Mouse (Mus musculus): Measurements from ENCODE around the gene Prr14l. TPM values are rescaled to one million over a fixed set of nuclear protein-coding genes. Genes with fewer than 3 reads are reported as not detected.
"Not testable (repeated sequence)": the region's sequence is repeated elsewhere in the genome, so short reads cannot be mapped to it uniquely, and the experiment has no call there.

The Prr14l gene
- polyA plus RNA-seq, 1 experiment from 2014 or later: 7.7 TPM

- H3K27ac ChIP-seq: peak within 1 kb of the TSS; percentile 47
- DNase-seq: peak; percentile 90
- peak within 1 kb of the TSS; percentile 75 for H3K4me3 ChIP-seq (replicated peaks)
- peaks cover 29% of the 10 kb centered on the region for H3K4me1 ChIP-seq (replicated peaks)
- H3K4me2 ChIP-seq: peak within 1 kb of the TSS; percentile 90
- peaks cover 16% of the 10 kb centered on the region for H3K36me3 ChIP-seq
- under 1% methylated on average over 52 of the region's 52 CpGs for WGBS (ENCODE audit: insufficient replicate concordance)
- ATAC-seq (ENCODE audit: low read depth): peak; percentile 99
- no peaks in the 10 kb centered on the region for H3K9me3 ChIP-seq (replicated peaks)
- H3K9ac ChIP-seq: peak within 1 kb of the TSS; percentile 77
- no peaks in the 10 kb centered on the region for H3K27me3 ChIP-seq
Observed at GRCm38 (mm10) chr5:32785313-32785915, 68.6 kb downstream of the Prr14l start, which contains the start of gene Pisd. Gene Pisd, minus strand, starts transcription at chr5:32785646.

GRCm38 (mm10) chr5:32784726-32785125, 69.3 kb downstream of the Prr14l start:
- peak overlapping the region; percentile 77 for H3K9ac ChIP-seq
- H3K27ac ChIP-seq: peak overlapping the region; percentile 47; the same call in 1 of the 2 replicates
- H3K4me3 ChIP-seq (replicated peaks): peak overlapping the region; percentile 75
- WGBS (ENCODE audit: insufficient replicate concordance): 12% methylated on average over 5 of the region's 5 CpGs
- DNase-seq (peak; percentile 3), ATAC-seq (ENCODE audit: low read depth) (no peak)
- no peaks in the 10 kb centered on the region for H3K27me3 ChIP-seq
- H3K4me2 ChIP-seq: peak overlapping the region; percentile 90
- H3K4me1 ChIP-seq (replicated peaks): peaks cover 29% of the 10 kb centered on the region
- peaks cover 14% of the 10 kb centered on the region for H3K36me3 ChIP-seq
- H3K9me3 ChIP-seq (replicated peaks): no peaks in the 10 kb centered on the region

DNA sequence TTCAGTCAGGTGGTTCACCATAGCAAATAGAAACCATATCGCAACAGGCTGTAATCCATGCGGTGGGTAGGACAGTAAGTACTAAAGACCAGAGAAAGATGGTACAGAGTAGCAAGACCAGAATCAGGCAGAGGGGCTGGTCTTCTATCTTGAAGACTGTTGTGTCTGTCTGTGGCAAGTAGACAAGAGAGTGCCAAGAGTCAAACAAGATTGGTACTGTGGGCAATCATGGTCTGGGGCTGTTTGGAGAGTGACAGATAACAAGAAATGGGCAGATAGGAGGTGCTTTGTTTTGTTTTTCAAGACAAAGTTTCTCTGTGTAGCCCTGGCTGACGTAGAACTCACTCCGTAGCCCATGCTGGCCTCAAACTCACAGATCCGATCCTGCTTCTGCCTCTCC, 72.5 kb downstream of the Prr14l start:
- no peak for ATAC-seq (ENCODE audit: low read depth)
- Histone ChIP-seq H3K4me1 (replicated peaks) (peaks cover 31% of the 10 kb centered on the region), H3K9ac (no peak overlapping the region), H3K27ac (no peak overlapping the region), H3K27me3 (no peaks in the 10 kb centered on the region), H3K4me2 (no peak overlapping the region), H3K9me3 (replicated peaks) (no peaks in the 10 kb centered on the region), H3K4me3 (replicated peaks) (no peak overlapping the region), H3K36me3 (no peaks in the 10 kb centered on the region)
- WGBS (ENCODE audit: insufficient replicate concordance): 59% methylated on average over 5 of the region's 5 CpGs
- no peak for DNase-seq

GRCm38 (mm10) chr5:32778168-32778567, 75.9 kb downstream of the Prr14l start:
- H3K27ac ChIP-seq: no peak overlapping the region
- peaks cover 11% of the 10 kb centered on the region for H3K4me1 ChIP-seq (replicated peaks)
- DNase-seq (no peak), ATAC-seq (ENCODE audit: low read depth) (no peak)
- WGBS (ENCODE audit: insufficient replicate concordance): 64% methylated on average over 3 of the region's 3 CpGs
- H3K9me3 ChIP-seq (replicated peaks): no peaks in the 10 kb centered on the region
- H3K36me3 ChIP-seq: peaks cover 9% of the 10 kb centered on the region
- H3K27me3 ChIP-seq: no peaks in the 10 kb centered on the region
- H3K4me3 ChIP-seq (replicated peaks): no peak overlapping the region
- H3K9ac ChIP-seq: no peak overlapping the region
- no peak overlapping the region for H3K4me2 ChIP-seq

DNA sequence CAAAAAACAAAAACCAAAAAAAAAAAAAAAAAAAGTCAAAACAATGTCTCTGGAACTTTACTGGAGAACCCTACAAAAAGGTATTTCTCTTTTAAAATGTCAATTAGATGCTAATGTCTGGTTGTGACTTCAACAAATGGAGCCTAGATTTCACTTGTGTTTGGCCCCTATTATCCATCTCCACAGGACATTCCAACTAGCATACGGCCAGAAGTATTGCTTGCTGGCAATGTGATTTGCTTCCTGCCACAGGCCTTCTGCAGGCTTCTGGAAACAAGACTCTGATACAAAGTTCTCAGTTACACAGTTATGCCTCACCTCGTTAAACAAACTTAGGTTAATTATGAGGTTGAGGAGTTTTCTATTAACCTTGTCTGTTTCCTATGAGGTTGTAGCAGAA, 81.7 kb downstream of the Prr14l start:
- no peak for DNase-seq

GRCm38 (mm10) chr5:32767636-32768373, 86.3 kb downstream of the Prr14l start:
- H3K4me1 ChIP-seq (replicated peaks): no peaks in the 10 kb centered on the region
- H3K27ac ChIP-seq: no peak overlapping the region
- no peaks in the 10 kb centered on the region for H3K27me3 ChIP-seq
- DNase-seq: no peak
- no peak overlapping the region for H3K4me3 ChIP-seq (replicated peaks)
- no peaks in the 10 kb centered on the region for H3K9me3 ChIP-seq (replicated peaks)
- H3K9ac ChIP-seq: no peak overlapping the region
- no peak for ATAC-seq (ENCODE audit: low read depth)
- peaks cover 16% of the 10 kb centered on the region for H3K36me3 ChIP-seq
- H3K4me2 ChIP-seq: no peak overlapping the region
- WGBS (ENCODE audit: insufficient replicate concordance): 71% methylated on average over 4 of the region's 4 CpGs

More for the DNA sequence above, 81.7 kb downstream of the Prr14l start:
- H3K27ac ChIP-seq: no peak overlapping the region
- H3K4me3 ChIP-seq (replicated peaks): no peak overlapping the region
- WGBS (ENCODE audit: insufficient replicate concordance): 77% methylated on average over 2 of the region's 2 CpGs
- peaks cover 18% of the 10 kb centered on the region for H3K36me3 ChIP-seq
- H3K9ac ChIP-seq: no peak overlapping the region
- no peak for ATAC-seq (ENCODE audit: low read depth)
- H3K27me3 ChIP-seq: no peaks in the 10 kb centered on the region
- H3K4me1 ChIP-seq (replicated peaks): no peaks in the 10 kb centered on the region
- no peak overlapping the region for H3K4me2 ChIP-seq
- no peaks in the 10 kb centered on the region for H3K9me3 ChIP-seq (replicated peaks)

- H3K27ac ChIP-seq: no peak overlapping the region
- H3K4me2 ChIP-seq: no peak overlapping the region
- WGBS (ENCODE audit: insufficient replicate concordance): 79% methylated on average over 3 of the region's 3 CpGs
Observed at GRCm38 (mm10) chr5:32767004-32767403, 87.1 kb downstream of the Prr14l start.

DNA sequence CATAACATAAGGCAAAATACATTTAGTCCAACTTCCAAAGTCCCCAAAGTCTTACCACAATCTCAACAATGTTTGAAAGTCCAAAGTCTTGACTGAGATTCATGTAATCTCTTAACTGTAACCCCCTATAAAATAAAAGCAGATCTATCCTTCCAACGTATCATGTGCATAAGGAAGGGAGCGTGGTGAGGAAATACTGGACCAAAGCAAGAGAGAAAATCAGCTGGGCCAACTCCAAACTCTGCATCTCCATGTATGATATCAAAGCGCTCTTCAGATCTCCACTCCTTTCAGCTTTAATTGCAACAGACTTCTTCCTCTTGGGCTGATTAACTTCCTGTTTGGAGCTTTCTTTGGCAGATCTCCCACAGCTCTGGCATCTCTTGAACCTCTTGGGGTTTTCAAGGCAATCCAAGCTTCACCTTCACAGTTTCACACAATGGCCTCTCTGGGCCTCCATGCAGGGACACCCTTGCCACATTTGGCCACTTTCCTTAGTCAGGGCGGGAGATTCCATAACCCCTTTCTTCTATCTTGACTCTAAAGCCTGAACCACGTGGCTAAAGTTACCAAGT, 92.4 kb downstream of the Prr14l start:
- DNase-seq: no peak
- no peak overlapping the region for H3K27ac ChIP-seq

More at GRCm38 (mm10) chr5:32767004-32767403, 87.1 kb downstream of the Prr14l start:
- H3K4me1 ChIP-seq (replicated peaks): no peaks in the 10 kb centered on the region
- H3K4me3 ChIP-seq (replicated peaks): no peak overlapping the region
- H3K36me3 ChIP-seq: peaks cover 15% of the 10 kb centered on the region
- no peak; the same call in 1 of the 2 replicates for ATAC-seq (ENCODE audit: low read depth)
- H3K27me3 ChIP-seq: no peaks in the 10 kb centered on the region
- no peak overlapping the region for H3K9ac ChIP-seq
- no peaks in the 10 kb centered on the region for H3K9me3 ChIP-seq (replicated peaks)
- DNase-seq: no peak

GRCm38 (mm10) chr5:32760787-32761186, 93.3 kb downstream of the Prr14l start:
- Histone ChIP-seq H3K9me3 (replicated peaks) (no peaks in the 10 kb centered on the region), H3K4me1 (replicated peaks) (peaks cover 3% of the 10 kb centered on the region; the same call in 1 of the 2 replicates), H3K4me2 (no peak overlapping the region), H3K9ac (no peak overlapping the region), H3K27me3 (no peaks in the 10 kb centered on the region), H3K27ac (no peak overlapping the region), H3K4me3 (replicated peaks) (no peak overlapping the region), H3K36me3 (peaks cover 15% of the 10 kb centered on the region)
- 75% methylated on average over 3 of the region's 3 CpGs for WGBS (ENCODE audit: insufficient replicate concordance)
- DNase-seq: no peak
- no peak for ATAC-seq (ENCODE audit: low read depth)

More for the DNA sequence above, 92.4 kb downstream of the Prr14l start:
- H3K4me1 ChIP-seq (replicated peaks): peaks cover 3% of the 10 kb centered on the region; the same call in 1 of the 2 replicates
- no peak overlapping the region for H3K4me2 ChIP-seq
- H3K4me3 ChIP-seq (replicated peaks): no peak overlapping the region
- no peaks in the 10 kb centered on the region for H3K9me3 ChIP-seq (replicated peaks)
- ATAC-seq (ENCODE audit: low read depth): no peak
- WGBS (ENCODE audit: insufficient replicate concordance): 70% methylated on average over 5 of the region's 5 CpGs
- H3K9ac ChIP-seq: no peak overlapping the region
- H3K36me3 ChIP-seq: peaks cover 15% of the 10 kb centered on the region
- H3K27me3 ChIP-seq: no peaks in the 10 kb centered on the region

GRCm38 (mm10) chr5:32760352-32760751, 93.7 kb downstream of the Prr14l start:
- WGBS (ENCODE audit: insufficient replicate concordance): 86% methylated on average over 18 of the region's 18 CpGs
- H3K9ac ChIP-seq; ATAC-seq (ENCODE audit: low read depth); H3K9me3 ChIP-seq (replicated peaks); H3K4me1 ChIP-seq (replicated peaks); H3K4me3 ChIP-seq (replicated peaks); DNase-seq; H3K4me2 ChIP-seq; H3K27ac ChIP-seq; H3K27me3 ChIP-seq: not testable (repeated sequence)
- peaks cover 15% of the 10 kb centered on the region for H3K36me3 ChIP-seq

DNA sequence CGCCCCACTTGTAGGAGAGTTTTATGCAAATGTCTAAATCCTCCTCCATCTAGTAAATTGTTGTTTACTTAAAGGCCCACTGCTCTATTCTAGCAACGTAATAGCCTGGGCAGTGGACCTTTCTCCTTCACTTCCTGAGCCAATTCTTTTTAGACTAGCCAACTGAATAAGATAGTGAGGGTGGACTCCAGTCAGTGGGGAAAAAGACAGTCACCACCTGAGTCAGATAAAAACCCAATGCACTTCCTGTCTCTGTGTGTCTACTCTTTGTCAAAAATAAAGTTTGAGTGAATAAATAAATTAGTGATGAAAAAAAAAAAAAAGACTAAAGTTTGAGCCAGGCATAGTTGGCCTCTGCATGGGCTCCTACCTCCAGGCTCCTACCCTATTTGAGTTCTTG, 94.4 kb downstream of the Prr14l start:
- WGBS (ENCODE audit: insufficient replicate concordance): 60% methylated on average over 2 of the region's 2 CpGs
- H3K27me3 ChIP-seq: no peaks in the 10 kb centered on the region
- H3K4me3 ChIP-seq (replicated peaks): no peak overlapping the region
- H3K9ac ChIP-seq: no peak overlapping the region
- ATAC-seq (ENCODE audit: low read depth): no peak
- peaks cover 15% of the 10 kb centered on the region for H3K36me3 ChIP-seq
- DNase-seq: no peak
- H3K4me1 ChIP-seq (replicated peaks): peaks cover 3% of the 10 kb centered on the region; the same call in 1 of the 2 replicates
- H3K27ac ChIP-seq: no peak overlapping the region
- no peak overlapping the region for H3K4me2 ChIP-seq
- H3K9me3 ChIP-seq (replicated peaks): no peaks in the 10 kb centered on the region
